Mouse (Mus musculus) midbrain, embryonic 14.5 days (tissue): ENCODE data around the gene Mdga1. TPM values are rescaled to one million over a fixed set of nuclear protein-coding genes. Genes with fewer than 3 reads are reported as not detected.

ENCODE experiments used
- ATAC-seq: fragments of 200-750 bp; cut with Nextera tagmentation; 2 replicates; pipeline ENCODE4 v1.8.0; 2017; ENCODE audit warnings: moderate number of reproducible peaks, moderate library complexity; ENCODE audit not compliant: low FRiP score, low TSS enrichment
- DNase-seq: peaks from one replicate; pipeline ENCODE4 v3.0.0-alpha.2; 2015
- H3K27ac ChIP-seq: fragments of 300-500 bp; sonication (generic); replicated peaks from 2 replicates; pipeline ENCODE4 v1.5.1; 2014; ENCODE audit warnings: mild to moderate bottlenecking, low read depth, low read length, moderate library complexity
- H3K27me3 ChIP-seq: fragments of 300-500 bp; sonication (generic); 2 replicates; pipeline ENCODE4 v1.6.1; 2014; ENCODE audit warnings: low read length, control low read depth, mixed read lengths; ENCODE audit not compliant: control insufficient read depth, insufficient read depth
- H3K36me3 ChIP-seq: fragments of 300-500 bp; sonication (generic); 2 replicates; pipeline ENCODE4 v1.6.1; 2014; ENCODE audit warnings: low read length, control low read depth; ENCODE audit not compliant: control insufficient read depth, insufficient read depth
- H3K4me1 ChIP-seq: fragments of 300-500 bp; sonication (generic); 2 replicates; pipeline ENCODE4 v1.6.1; 2014; ENCODE audit warnings: mild to moderate bottlenecking, antibody characterized with exemption, low read length, control low read depth; ENCODE audit not compliant: control insufficient read depth, insufficient read depth
- H3K4me2 ChIP-seq: fragments of 300-500 bp; sonication (generic); 2 replicates; pipeline ENCODE4 v1.6.1; 2014; ENCODE audit warnings: mild to moderate bottlenecking, low read length, moderate library complexity
- H3K4me3 ChIP-seq: fragments of 300-500 bp; sonication (generic); replicated peaks from 2 replicates; pipeline ENCODE4 v1.5.1; 2014; ENCODE audit warnings: low read depth, low read length
- H3K9ac ChIP-seq: fragments of 300-500 bp; sonication (generic); replicated peaks from 2 replicates; pipeline ENCODE4 v1.6.1; 2014; ENCODE audit warnings: mild to moderate bottlenecking, low read length, moderate library complexity
- H3K9me3 ChIP-seq: fragments of 300-500 bp; sonication (generic); 2 replicates; pipeline ENCODE4 v1.6.1; 2016; ENCODE audit warnings: low read length, control low read depth, mixed read lengths; ENCODE audit not compliant: control insufficient read depth
- WGBS: fragments of 180-500 bp; shearing (Covaris S2); extraction: QIAGEN DNeasy Blood & Tissue Kit; methylation state at CpG from one replicate; pipeline ENCODE4 v1.1.7; 2014; 5-methylcytosine and 5-hydroxymethylcytosine counted together
- polyA plus RNA-seq: library from polyadenylated mRNA; unstranded; fragments of >200 nt; fragmentation: Nextera tagmentation; extraction: Ambion mirVana; gene quantifications from 2 replicates; pipeline ENCODE4 v1.2.1, GENCODE M21; 2014

Gene Mdga1
- polyA plus RNA-seq, 1 experiment from 2014 or later = 20.5 TPM

DNA sequence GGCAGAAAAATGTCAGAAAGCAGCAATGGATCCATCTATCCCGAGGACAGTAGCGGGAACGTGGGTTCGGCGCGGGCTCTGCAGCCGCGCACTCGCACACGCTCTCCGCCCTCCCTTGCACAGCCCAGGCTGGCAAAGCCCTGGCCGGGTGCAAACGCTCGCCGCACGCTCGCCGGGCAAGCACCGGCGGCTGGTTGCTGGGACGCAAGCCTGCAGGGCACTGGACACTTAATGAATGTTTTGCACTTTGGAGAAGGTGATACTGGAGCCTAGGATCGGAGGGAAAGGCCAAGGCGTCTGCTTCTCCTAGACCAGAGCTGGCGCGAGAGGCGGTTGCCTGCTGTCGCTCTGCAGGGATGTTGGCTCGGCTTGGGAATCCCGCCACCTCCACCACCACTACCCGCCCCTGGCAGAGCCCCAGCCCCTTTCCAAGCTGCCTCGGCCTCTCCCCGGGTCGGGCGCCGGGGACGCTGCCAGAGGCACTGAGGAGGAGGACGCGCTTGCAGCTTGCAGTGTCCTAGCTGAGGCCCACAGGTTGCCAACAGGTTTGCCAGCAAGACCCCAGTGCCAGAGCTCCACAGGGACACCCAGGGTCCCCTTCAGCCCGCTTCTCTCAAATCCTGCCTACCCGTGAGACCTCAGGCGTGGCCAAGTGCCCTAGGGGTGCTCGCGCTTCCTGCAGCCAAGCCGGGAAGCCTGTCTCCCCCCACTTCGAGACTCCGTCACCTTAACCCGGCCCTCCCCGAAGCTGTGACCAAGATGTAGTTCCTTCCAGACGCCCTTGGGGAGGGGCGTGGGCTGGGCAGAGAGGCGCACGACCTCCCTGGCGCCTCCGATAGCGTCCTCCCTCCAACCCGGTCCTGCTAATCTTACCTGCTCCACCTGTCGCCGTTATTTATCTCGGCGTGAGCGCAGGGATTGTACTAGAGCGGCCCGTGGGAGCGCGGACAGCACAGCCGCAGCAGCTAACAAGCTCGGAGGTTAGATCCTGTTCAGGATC, 80.6 kb downstream of the Mdga1 start:
- peak; percentile 71 for ATAC-seq
- Histone ChIP-seq H3K27me3 (no peaks in the 10 kb centered on the region), H3K27ac (peak overlapping the region; percentile 89), H3K9me3 (no peaks in the 10 kb centered on the region), H3K4me1 (peaks cover 39% of the 10 kb centered on the region), H3K36me3 (no peaks in the 10 kb centered on the region), H3K9ac (peak overlapping the region; percentile 76), H3K4me3 (peak overlapping the region; percentile 66), H3K4me2 (peak overlapping the region; percentile 94)
- DNase-seq = peak; percentile 84
- under 1% methylated on average over 67 of the region's 67 CpGs for WGBS

DNA sequence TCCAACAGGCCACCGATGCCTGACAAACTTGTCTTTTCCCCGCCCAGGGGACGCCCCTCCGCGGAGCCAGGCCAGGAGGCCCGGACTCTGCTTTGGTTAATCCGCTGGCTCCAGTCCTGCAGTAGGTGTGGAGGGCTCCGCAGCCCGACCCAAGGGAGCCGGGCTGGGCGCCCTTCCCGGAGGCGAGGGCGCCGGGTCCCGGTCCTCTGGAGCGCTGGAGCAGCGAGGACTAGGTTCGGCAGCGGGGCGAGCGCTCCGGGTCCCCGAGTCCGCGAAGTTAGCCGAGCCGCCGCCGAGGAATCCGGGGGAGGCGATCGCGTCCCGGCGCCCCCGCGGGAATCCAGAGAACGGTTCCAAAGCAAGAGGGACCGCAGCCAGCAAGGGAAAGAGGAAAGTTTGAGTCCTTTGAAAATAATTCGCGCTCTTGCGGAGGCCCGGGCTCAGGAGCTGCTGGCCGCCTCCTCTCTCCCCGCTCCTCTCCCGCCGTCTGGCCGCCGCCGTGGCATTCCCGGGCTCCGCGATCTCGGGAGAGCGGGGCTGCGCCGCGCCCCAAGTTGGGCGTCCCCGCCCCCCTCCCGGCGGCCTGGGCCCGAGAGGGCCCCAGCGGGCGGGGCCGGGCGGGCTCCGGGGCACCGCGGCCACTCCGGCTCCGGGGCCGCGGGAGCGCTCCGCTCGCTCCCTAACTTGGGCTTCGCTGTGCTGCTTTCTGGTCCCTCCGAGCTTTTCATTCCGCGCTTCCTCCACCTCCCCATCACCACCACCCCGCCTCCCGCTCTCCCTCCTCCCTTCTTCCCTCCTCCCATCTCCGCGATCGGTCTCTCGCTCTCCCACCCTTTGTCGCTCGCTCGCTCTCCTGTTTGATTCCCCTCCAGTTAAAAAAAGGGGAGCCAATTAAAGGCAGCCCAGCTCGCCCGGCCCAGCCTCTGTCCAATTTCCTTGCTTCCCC, 81.7 kb downstream of the Mdga1 start:
- Histone ChIP-seq H3K4me1 (peaks cover 50% of the 10 kb centered on the region), H3K27me3 (no peaks in the 10 kb centered on the region), H3K9me3 (no peaks in the 10 kb centered on the region), H3K4me2 (peak overlapping the region; percentile 94), H3K4me3 (peak overlapping the region; percentile 66), H3K9ac (peak overlapping the region; percentile 76), H3K36me3 (no peaks in the 10 kb centered on the region), H3K27ac (peak overlapping the region; percentile 89)
- ATAC-seq (peak; percentile 53), DNase-seq (peak; percentile 90)
- WGBS = under 1% methylated on average over 90 of the region's 93 CpGs

DNA sequence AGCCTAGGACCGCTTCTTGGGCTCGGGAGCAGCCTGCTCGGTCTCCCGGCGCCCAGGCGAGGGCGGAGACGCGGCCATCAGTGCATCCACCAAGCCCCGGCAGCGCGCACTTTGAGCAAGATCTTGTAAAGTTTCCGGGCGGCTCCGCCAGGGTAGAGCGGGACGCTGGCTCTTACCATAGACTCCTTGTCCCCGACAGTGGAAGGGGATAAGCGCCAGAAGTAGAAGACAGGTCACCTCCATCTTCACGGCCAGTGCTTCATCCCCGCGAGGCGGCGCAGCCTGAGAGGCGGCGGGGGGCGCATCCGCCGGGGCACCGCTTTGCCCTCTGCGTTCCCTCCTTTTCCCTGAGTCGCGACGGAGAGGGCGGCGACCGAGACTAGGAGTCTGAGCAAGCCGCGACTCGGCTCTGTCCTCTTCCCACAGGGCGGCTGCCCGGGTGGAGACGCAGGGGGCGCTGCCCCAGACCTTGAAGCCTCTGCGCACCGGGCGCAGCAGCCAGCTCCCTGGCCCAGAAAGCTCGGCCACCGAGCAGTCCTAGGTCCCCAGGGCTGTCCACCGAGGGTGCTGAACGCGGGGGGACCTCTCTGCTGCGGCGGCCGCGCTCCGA, 82.5 kb downstream of the Mdga1 start:
- H3K9me3 ChIP-seq = no peaks in the 10 kb centered on the region
- H3K27me3 ChIP-seq = no peaks in the 10 kb centered on the region
- H3K4me3 ChIP-seq = peak overlapping the region; percentile 66
- DNase-seq = peak; percentile 72
- 0% methylated on average over 56 of the region's 57 CpGs for WGBS
- peak overlapping the region; percentile 94 for H3K4me2 ChIP-seq
- H3K9ac ChIP-seq = peak overlapping the region; percentile 76
- peak overlapping the region; percentile 89 for H3K27ac ChIP-seq
- H3K4me1 ChIP-seq = peaks cover 53% of the 10 kb centered on the region
- no peaks in the 10 kb centered on the region for H3K36me3 ChIP-seq
- no peak for ATAC-seq

DNA sequence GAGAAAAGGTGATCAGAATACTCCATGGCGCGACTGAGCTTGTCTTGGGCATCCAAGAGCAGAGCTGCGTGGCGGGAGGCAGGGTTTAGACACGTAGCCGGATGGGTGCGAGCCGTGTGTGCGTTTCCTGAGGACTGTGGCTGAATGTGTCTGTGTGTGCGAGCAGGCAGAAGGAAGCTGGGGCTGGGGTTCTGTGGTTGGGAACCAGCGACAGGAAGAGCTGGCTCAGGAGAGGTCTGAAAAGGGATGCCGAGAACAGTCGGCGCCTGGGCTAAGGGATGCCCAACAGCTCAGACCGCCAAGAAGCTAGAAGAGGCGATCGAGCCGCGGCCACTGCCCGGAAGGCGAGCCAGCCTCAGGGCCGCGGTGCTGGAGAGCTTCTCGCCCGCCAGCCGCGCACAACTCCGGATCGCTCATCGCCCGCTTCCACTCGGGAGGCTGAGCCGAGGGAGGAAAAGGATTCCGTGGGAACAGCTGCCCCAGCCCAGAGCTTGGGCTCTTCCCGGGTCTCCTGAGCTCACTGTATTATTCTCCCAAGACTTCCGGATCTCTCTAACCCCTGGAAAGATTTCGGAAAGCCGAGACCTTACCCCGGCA, 83.1 kb downstream of the Mdga1 start:
- no peak for ATAC-seq
- Histone ChIP-seq H3K9me3 (no peaks in the 10 kb centered on the region), H3K27ac (peak overlapping the region; percentile 89), H3K4me2 (peak overlapping the region; percentile 94), H3K4me1 (peaks cover 53% of the 10 kb centered on the region), H3K36me3 (no peaks in the 10 kb centered on the region), H3K4me3 (peak overlapping the region; percentile 66), H3K27me3 (no peaks in the 10 kb centered on the region), H3K9ac (peak overlapping the region; percentile 76)
- peak; percentile 73 for DNase-seq
- WGBS = under 1% methylated on average over 39 of the region's 39 CpGs

DNA sequence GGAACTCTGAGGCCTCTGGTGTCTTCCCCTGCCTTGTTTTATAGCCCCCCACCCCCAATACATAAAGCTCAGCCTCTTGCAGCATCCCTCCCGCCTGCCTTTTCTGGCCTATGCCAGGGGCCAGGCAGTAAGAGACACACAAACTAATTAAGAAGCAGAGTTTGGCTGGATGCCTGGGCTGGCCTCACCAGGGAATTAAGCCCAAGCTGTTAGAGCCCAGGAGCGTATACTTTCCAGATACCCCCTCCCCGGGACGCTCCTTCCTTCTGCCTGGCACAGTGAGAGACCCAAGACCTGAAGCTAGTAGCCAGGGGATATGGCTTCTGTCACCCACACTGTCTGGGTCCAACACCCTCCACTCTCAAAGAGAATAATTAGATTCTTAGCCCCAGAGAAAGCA, 83.8 kb downstream of the Mdga1 start:
- peak; percentile 31; the same call in 1 of the 2 replicates for ATAC-seq
- peaks cover 53% of the 10 kb centered on the region for H3K4me1 ChIP-seq
- no peaks in the 10 kb centered on the region for H3K36me3 ChIP-seq
- peak overlapping the region; percentile 76 for H3K9ac ChIP-seq
- peak; percentile 85 for DNase-seq
- peak overlapping the region; percentile 89 for H3K27ac ChIP-seq
- H3K27me3 ChIP-seq = no peaks in the 10 kb centered on the region
- H3K4me2 ChIP-seq = peak overlapping the region; percentile 94
- 2% methylated on average over 4 of the region's 4 CpGs for WGBS
- peak overlapping the region; percentile 66 for H3K4me3 ChIP-seq
- no peaks in the 10 kb centered on the region for H3K9me3 ChIP-seq

DNA sequence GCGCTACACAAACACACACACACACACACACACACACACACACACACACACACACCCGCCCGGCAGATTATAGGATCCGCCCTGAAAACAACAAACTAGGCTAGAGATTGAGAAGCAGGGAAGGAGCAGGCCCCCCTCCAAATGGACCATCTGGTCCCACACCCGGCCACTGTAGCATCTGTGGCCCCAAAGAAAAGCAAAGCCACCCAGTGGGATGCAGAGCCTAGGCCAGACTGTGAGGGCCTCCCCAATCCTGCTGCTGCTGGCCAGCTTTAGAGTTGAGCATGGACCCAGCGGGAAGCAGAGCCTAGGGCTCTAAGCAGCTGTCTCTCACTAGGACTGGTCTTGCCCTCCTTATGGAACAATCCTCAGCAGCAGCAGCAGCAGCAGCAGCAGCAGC, 85.3 kb downstream of the Mdga1 start:
- 29% methylated on average over 6 of the region's 6 CpGs for WGBS
- ATAC-seq (no peak), DNase-seq (peak; percentile 55)
- Histone ChIP-seq H3K4me1 (peaks cover 43% of the 10 kb centered on the region), H3K4me2 (peak overlapping the region; percentile 94), H3K36me3 (no peaks in the 10 kb centered on the region), H3K27ac (peak overlapping the region; percentile 89), H3K4me3 (peak overlapping the region; percentile 66), H3K27me3 (no peaks in the 10 kb centered on the region), H3K9ac (peak overlapping the region; percentile 76), H3K9me3 (no peaks in the 10 kb centered on the region)

DNA sequence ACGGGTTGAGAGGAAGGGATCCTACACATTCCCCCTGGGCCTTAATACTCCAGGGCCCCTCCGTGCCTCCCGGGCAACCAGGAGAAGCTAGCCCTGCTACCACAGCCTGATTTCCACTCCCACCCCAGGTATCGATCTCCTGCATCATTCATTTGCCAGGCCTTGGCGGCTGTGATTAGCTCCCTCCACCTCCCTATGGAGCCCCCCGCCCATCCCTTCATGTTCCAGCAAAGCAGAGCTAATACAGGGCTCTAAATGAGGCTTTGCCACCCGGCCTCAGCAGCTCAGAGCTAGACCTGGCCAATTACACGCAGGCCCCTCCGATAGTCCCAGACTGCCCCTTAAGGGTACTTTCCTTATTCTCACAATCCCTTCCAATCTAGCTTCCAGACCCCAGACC, 86.5 kb downstream of the Mdga1 start:
- ATAC-seq = no peak
- Histone ChIP-seq H3K27me3 (no peaks in the 10 kb centered on the region), H3K36me3 (no peaks in the 10 kb centered on the region), H3K4me3 (peak overlapping the region; percentile 66), H3K27ac (peak overlapping the region; percentile 89), H3K4me1 (peaks cover 37% of the 10 kb centered on the region), H3K4me2 (peak overlapping the region; percentile 94), H3K9ac (peak overlapping the region; percentile 76), H3K9me3 (no peaks in the 10 kb centered on the region; the same call in 1 of the 2 replicates)
- 31% methylated on average over 9 of the region's 9 CpGs for WGBS
- peak; percentile 46 for DNase-seq
